In the genomic region with DNA sequence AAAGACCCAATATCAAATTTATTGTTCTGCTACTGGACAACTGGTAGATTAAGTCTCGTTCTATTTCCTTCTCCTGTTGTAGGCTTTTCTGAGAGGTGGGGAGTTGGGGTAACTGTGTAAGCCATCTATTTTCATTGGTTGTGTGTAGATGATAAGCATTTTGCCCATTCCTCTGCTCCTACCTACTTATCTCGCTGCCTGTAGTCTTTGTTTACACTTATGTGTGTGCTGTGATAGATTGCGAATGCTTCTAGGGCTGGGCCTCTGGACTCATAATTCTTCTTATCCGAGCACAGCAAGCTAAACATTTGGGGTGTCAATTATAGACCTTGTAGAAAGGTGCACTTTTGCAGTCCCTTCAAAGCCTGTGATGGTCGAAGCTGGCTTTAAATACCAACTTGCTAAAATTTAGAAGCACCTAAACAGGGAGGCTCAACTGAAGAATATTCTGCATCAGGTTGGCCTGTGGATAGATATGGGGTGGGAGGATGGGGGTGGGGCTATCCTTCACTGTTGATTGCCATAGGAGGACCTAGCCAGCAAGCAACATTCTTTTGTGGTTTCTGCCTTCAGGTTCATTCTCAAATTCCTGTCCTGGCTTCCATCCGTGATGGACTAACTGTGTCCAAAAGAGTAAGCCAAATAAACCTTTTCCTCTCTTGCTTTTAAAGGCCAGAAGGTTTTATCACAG, we compare ENCODE assay signal across 20 mouse cellular contexts. TPM values are rescaled to one million over a fixed set of nuclear protein-coding genes. Genes with fewer than 3 reads are reported as not detected.
DNase-seq lines count a peak whose midpoint lies in the region; ATAC-seq lines count a peak whose summit lies in the region.
"Had no signal": no experiment of that assay in that cellular context is flagged by ENCODE, and none has a peak within 500 bp of the region (broad histone marks: within the 10 kb centered on the region; RNA-seq: fewer than 3 reads in every experiment).

No protein-coding gene starts in this region.

- H3K27me3 ChIP-seq in kidney, embryonic 15.5 days: no peaks in the 10 kb centered on the region
- H3K27me3 ChIP-seq in kidney, embryonic 14.5 days (ENCODE audit: control insufficient read depth, insufficient read depth, low read length): no peaks in the 10 kb centered on the region
- no peaks in the 10 kb centered on the region for H3K27me3 ChIP-seq in erythroblast, embryonic 14.5 days (ENCODE audit: control insufficient read depth)
- no peaks in the 10 kb centered on the region for H3K27me3 ChIP-seq in liver, embryonic 15.5 days
- H3K27me3 ChIP-seq in stomach, embryonic 16.5 days (ENCODE audit: control insufficient read depth, insufficient read depth, low read length): no peaks in the 10 kb centered on the region
- H3K27me3 ChIP-seq: hindbrain, embryonic 12.5 days; limb, embryonic 12.5 days; Patski had no signal

- no peak overlapping the region for H3K4me2 ChIP-seq in kidney, embryonic 15.5 days
- no peak overlapping the region for H3K4me2 ChIP-seq in kidney, embryonic 14.5 days (replicated peaks; ENCODE audit: low read depth, low read length)
- H3K4me2 ChIP-seq in liver, embryonic 15.5 days: peak overlapping the region; percentile 59
- H3K4me2 ChIP-seq in stomach, embryonic 16.5 days (ENCODE audit: low read depth, low read length): no peak overlapping the region
- H3K4me2 ChIP-seq: hindbrain, embryonic 12.5 days; limb, embryonic 12.5 days; midbrain, embryonic 12.5 days had no signal

- no peak for DNase-seq in adrenal gland, postnatal 25 days
- DNase-seq in lung, postnatal 36 days: no peak
- no peak for DNase-seq in kidney, postnatal 25 days
- DNase-seq: adrenal gland, postnatal 14 days; forebrain, postnatal 0 days; heart, adult 11 months; kidney, adult 11 months; kidney, postnatal 14 days; lung, postnatal 10 days; right cerebral cortex, postnatal 4 days had no signal

- no peak overlapping the region for H3K4me3 ChIP-seq in kidney, embryonic 15.5 days (replicated peaks)
- no peak overlapping the region for H3K4me3 ChIP-seq in kidney, embryonic 14.5 days (ENCODE audit: low read length)
- peak overlapping the region; percentile 29 for H3K4me3 ChIP-seq in erythroblast, embryonic 14.5 days (replicated peaks)
- H3K4me3 ChIP-seq in liver, embryonic 15.5 days (replicated peaks): peak overlapping the region; percentile 25
- H3K4me3 ChIP-seq in stomach, embryonic 16.5 days (replicated peaks; ENCODE audit: low read length): no peak overlapping the region
- H3K4me3 ChIP-seq: hindbrain, embryonic 12.5 days; limb, embryonic 12.5 days; midbrain, embryonic 12.5 days had no signal

- no peaks in the 10 kb centered on the region for H3K9me3 ChIP-seq in kidney, embryonic 15.5 days (replicated peaks)
- H3K9me3 ChIP-seq in kidney, embryonic 14.5 days (ENCODE audit: control insufficient read depth, low read length): peaks cover 6% of the 10 kb centered on the region
- peaks cover 10% of the 10 kb centered on the region for H3K9me3 ChIP-seq in erythroblast, embryonic 14.5 days (ENCODE audit: control insufficient read depth, low read length)
- 0 out of 2 replicates have a peak, but pooled peaks cover 7% of the 10 kb centered on the region for H3K9me3 ChIP-seq in liver, embryonic 15.5 days (replicated peaks)
- peaks cover 6% of the 10 kb centered on the region; the same call in 1 of the 2 replicates for H3K9me3 ChIP-seq in stomach, embryonic 16.5 days (replicated peaks; ENCODE audit: control insufficient read depth, low read length)

- H3K27ac ChIP-seq in kidney, embryonic 15.5 days: 0 out of 2 replicates have a peak overlapping the region, but pooled peaks have one; percentile 7
- H3K27ac ChIP-seq in kidney, embryonic 14.5 days (ENCODE audit: low read depth, low read length): no peak overlapping the region
- peak overlapping the region; percentile 87 for H3K27ac ChIP-seq in liver, embryonic 15.5 days (replicated peaks)
- H3K27ac ChIP-seq in stomach, embryonic 16.5 days (ENCODE audit: low read length): peak overlapping the region; percentile 49; the same call in 1 of the 2 replicates
- H3K27ac ChIP-seq: hindbrain, embryonic 12.5 days; limb, embryonic 12.5 days; midbrain, embryonic 12.5 days had no signal

- WGBS in kidney, embryonic 15.5 days: 45% methylated on average over 6 of the region's 6 CpGs
- WGBS in kidney, embryonic 14.5 days: 46% methylated on average over 6 of the region's 6 CpGs
- WGBS in liver, embryonic 15.5 days (ENCODE audit: insufficient replicate concordance): 17% methylated on average over 6 of the region's 6 CpGs
- 15% methylated on average over 6 of the region's 6 CpGs for WGBS in stomach, embryonic 16.5 days

- ATAC-seq in kidney, embryonic 15.5 days (replicated peaks; ENCODE audit: low FRiP score): no peak
- ATAC-seq in kidney, embryonic 14.5 days (ENCODE audit: low FRiP score, low TSS enrichment): no peak
- ATAC-seq in liver, embryonic 15.5 days (ENCODE audit: insufficient read depth): peak; percentile 94
- peak; percentile 63; the same call in 1 of the 2 replicates for ATAC-seq in stomach, embryonic 16.5 days (ENCODE audit: insufficient read depth, low FRiP score)
- ATAC-seq: activated CD4-positive, CD25-positive, alpha-beta regulatory T cell, adult 4 months; forebrain, postnatal 0 days; Patski had no signal

- peaks cover 35% of the 10 kb centered on the region for H3K4me1 ChIP-seq in kidney, embryonic 15.5 days
- peaks cover 9% of the 10 kb centered on the region; the same call in 1 of the 2 replicates for H3K4me1 ChIP-seq in kidney, embryonic 14.5 days (ENCODE audit: control insufficient read depth, insufficient read depth, low read length)
- H3K4me1 ChIP-seq in erythroblast, embryonic 14.5 days (ENCODE audit: control insufficient read depth): peaks cover 47% of the 10 kb centered on the region
- peaks cover 49% of the 10 kb centered on the region for H3K4me1 ChIP-seq in liver, embryonic 15.5 days (replicated peaks)
- H3K4me1 ChIP-seq in stomach, embryonic 16.5 days (ENCODE audit: control insufficient read depth, insufficient read depth, low read length): peaks cover 9% of the 10 kb centered on the region; the same call in 1 of the 2 replicates

- H3K36me3 ChIP-seq in kidney, embryonic 15.5 days: no peaks in the 10 kb centered on the region
- H3K36me3 ChIP-seq in kidney, embryonic 14.5 days (ENCODE audit: control insufficient read depth, insufficient read depth, low read length): no peaks in the 10 kb centered on the region
- peaks cover 3% of the 10 kb centered on the region; the same call in 1 of the 2 replicates for H3K36me3 ChIP-seq in erythroblast, embryonic 14.5 days (ENCODE audit: control insufficient read depth)
- H3K36me3 ChIP-seq in liver, embryonic 15.5 days (replicated peaks): no peaks in the 10 kb centered on the region
- H3K36me3 ChIP-seq in stomach, embryonic 16.5 days (ENCODE audit: control insufficient read depth, insufficient read depth, low read length): no peaks in the 10 kb centered on the region
- H3K36me3 ChIP-seq: hindbrain, embryonic 12.5 days; limb, embryonic 12.5 days; midbrain, embryonic 12.5 days had no signal

- no peak overlapping the region for H3K9ac ChIP-seq in kidney, embryonic 15.5 days
- no peak overlapping the region for H3K9ac ChIP-seq in kidney, embryonic 14.5 days (ENCODE audit: low read depth, low read length)
- peak overlapping the region; percentile 10; the same call in 1 of the 2 replicates for H3K9ac ChIP-seq in liver, embryonic 15.5 days
- no peak overlapping the region for H3K9ac ChIP-seq in stomach, embryonic 16.5 days (ENCODE audit: low read length)
- H3K9ac ChIP-seq: forebrain, postnatal 0 days; hindbrain, embryonic 12.5 days; limb, embryonic 12.5 days; midbrain, embryonic 12.5 days had no signal

RNA-seq across cellular contexts. Expression of gene Ezr, which starts 22.4 kb away (rescaled TPM):
- 182 and 184 TPM in 2 replicates for polyA plus RNA-seq in kidney, embryonic 15.5 days (2015; fragmentation: Nextera tagmentation; extraction: Ambion mirVana)
- 96.7 and 158 TPM in 2 replicates for polyA plus RNA-seq in kidney, embryonic 14.5 days (2014; fragmentation: Nextera tagmentation; extraction: Ambion mirVana)
- 10.2 and 11.2 TPM in 2 replicates for polyA plus RNA-seq in erythroblast, embryonic 14.5 days (2012)
- polyA plus RNA-seq in liver, embryonic 15.5 days (2015; fragmentation: Nextera tagmentation; extraction: Ambion mirVana): 48.3 and 49.4 TPM in 2 replicates
- polyA plus RNA-seq in stomach, embryonic 16.5 days (2015; fragmentation: Nextera tagmentation; extraction: Ambion mirVana): 266 and 335 TPM in 2 replicates
- total RNA-seq in adrenal gland, postnatal 25 days (2021): 17.9 and 29.0 TPM in 2 replicates

Comparison
In these comparisons a context has a peak if more than half of its experiments do, and no peak if none do; other contexts are left out.
1. ATAC-seq: peak in liver, embryonic 15.5 days (single experiment) and stomach, embryonic 16.5 days (single experiment); none in kidney, embryonic 15.5 days (single experiment) and kidney, embryonic 14.5 days (single experiment).
2. H3K4me3 ChIP-seq: peak in erythroblast, embryonic 14.5 days (single experiment) and liver, embryonic 15.5 days (single experiment); none in kidney, embryonic 15.5 days (single experiment), kidney, embryonic 14.5 days (single experiment) and stomach, embryonic 16.5 days (single experiment).